Mouse (Mus musculus): ENCODE results near the gene Thsd7b. TPM values are rescaled to one million over a fixed set of nuclear protein-coding genes. Genes with fewer than 3 reads are reported as not detected.
"Not testable (repeated sequence)": the region's sequence is repeated elsewhere in the genome, so short reads cannot be mapped to it uniquely, and the experiment has no call there.

Thsd7b gene
- polyA plus RNA-seq, 1 experiment from 2014 or later: 1.1 TPM

- no peak for ATAC-seq (ENCODE audit: borderline replicate concordance, extremely low read depth, low FRiP score, low TSS enrichment)
- WGBS: 44% methylated on average over 3 of the region's 3 CpGs
- no peaks in the 10 kb centered on the region for H3K27me3 ChIP-seq
Observed at GRCm38 (mm10) chr1:129589366-129590002, 316.4 kb downstream of the Thsd7b start.

GRCm38 (mm10) chr1:129595447-129595846 is 322.3 kb downstream of the Thsd7b start:
- 81% methylated on average over 13 of the region's 13 CpGs for WGBS
- H3K4me2 ChIP-seq: no peak overlapping the region
- H3K4me3 ChIP-seq: no peak overlapping the region

More at GRCm38 (mm10) chr1:129589366-129590002, 316.4 kb downstream of the Thsd7b start:
- H3K9me3 ChIP-seq: no peaks in the 10 kb centered on the region
- H3K4me1 ChIP-seq: peaks cover 5% of the 10 kb centered on the region; the same call in 1 of the 2 replicates
- no peak overlapping the region for H3K9ac ChIP-seq
- no peak overlapping the region for H3K4me3 ChIP-seq
- no peak overlapping the region for H3K27ac ChIP-seq
- no peak overlapping the region for H3K4me2 ChIP-seq
- no peaks in the 10 kb centered on the region for H3K36me3 ChIP-seq

GRCm38 (mm10) chr1:129600933-129601332 is 327.8 kb downstream of the Thsd7b start:
- Histone ChIP-seq H3K4me3 (no peak overlapping the region), H3K4me1 (no peaks in the 10 kb centered on the region), H3K27ac (no peak overlapping the region), H3K9ac (no peak overlapping the region), H3K9me3 (no peaks in the 10 kb centered on the region), H3K36me3 (no peaks in the 10 kb centered on the region), H3K27me3 (no peaks in the 10 kb centered on the region), H3K4me2 (no peak overlapping the region)
- ATAC-seq (ENCODE audit: borderline replicate concordance, extremely low read depth, low FRiP score, low TSS enrichment): no peak

More at GRCm38 (mm10) chr1:129595447-129595846, 322.3 kb downstream of the Thsd7b start:
- Histone ChIP-seq H3K4me1 (no peaks in the 10 kb centered on the region), H3K36me3 (no peaks in the 10 kb centered on the region), H3K27me3 (no peaks in the 10 kb centered on the region), H3K9ac (no peak overlapping the region), H3K9me3 (no peaks in the 10 kb centered on the region), H3K27ac (no peak overlapping the region)
- ATAC-seq (ENCODE audit: borderline replicate concordance, extremely low read depth, low FRiP score, low TSS enrichment): no peak

- Histone ChIP-seq H3K4me3 (no peak overlapping the region), H3K36me3 (no peaks in the 10 kb centered on the region), H3K4me1 (no peaks in the 10 kb centered on the region), H3K27ac (no peak overlapping the region), H3K9ac (no peak overlapping the region), H3K4me2 (no peak overlapping the region), H3K27me3 (no peaks in the 10 kb centered on the region), H3K9me3 (no peaks in the 10 kb centered on the region)
- ATAC-seq (ENCODE audit: borderline replicate concordance, extremely low read depth, low FRiP score, low TSS enrichment): no peak
Observed at GRCm38 (mm10) chr1:129602284-129602683, 329.2 kb downstream of the Thsd7b start.

GRCm38 (mm10) chr1:129608395-129608794 is 335.3 kb downstream of the Thsd7b start:
- Histone ChIP-seq H3K27me3 (no peaks in the 10 kb centered on the region), H3K36me3 (no peaks in the 10 kb centered on the region), H3K4me1 (no peaks in the 10 kb centered on the region), H3K27ac (no peak overlapping the region), H3K4me3 (no peak overlapping the region), H3K4me2 (no peak overlapping the region), H3K9ac (no peak overlapping the region), H3K9me3 (no peaks in the 10 kb centered on the region)
- no peak for ATAC-seq (ENCODE audit: borderline replicate concordance, extremely low read depth, low FRiP score, low TSS enrichment)
- 64% methylated on average over 3 of the region's 3 CpGs for WGBS

- H3K36me3 ChIP-seq: no peaks in the 10 kb centered on the region
- H3K27me3 ChIP-seq: no peaks in the 10 kb centered on the region
- no peaks in the 10 kb centered on the region for H3K4me1 ChIP-seq
- 54% methylated on average over 1 of the region's 1 CpGs for WGBS
- H3K4me2 ChIP-seq: no peak overlapping the region
- no peak for ATAC-seq (ENCODE audit: borderline replicate concordance, extremely low read depth, low FRiP score, low TSS enrichment)
- no peak overlapping the region for H3K9ac ChIP-seq
- H3K9me3 ChIP-seq: no peaks in the 10 kb centered on the region
- no peak overlapping the region for H3K27ac ChIP-seq
- no peak overlapping the region for H3K4me3 ChIP-seq
Observed at GRCm38 (mm10) chr1:129616080-129616479, 343.0 kb downstream of the Thsd7b start.

- WGBS: 69% methylated on average over 7 of the region's 7 CpGs
- Histone ChIP-seq H3K9me3 (no peaks in the 10 kb centered on the region), H3K4me1 (no peaks in the 10 kb centered on the region), H3K36me3 (no peaks in the 10 kb centered on the region), H3K27ac (no peak overlapping the region), H3K9ac (no peak overlapping the region), H3K4me2 (no peak overlapping the region), H3K27me3 (no peaks in the 10 kb centered on the region), H3K4me3 (no peak overlapping the region)
- no peak for ATAC-seq (ENCODE audit: borderline replicate concordance, extremely low read depth, low FRiP score, low TSS enrichment)
Observed at GRCm38 (mm10) chr1:129619440-129620301, 346.6 kb downstream of the Thsd7b start.

- H3K9ac ChIP-seq: no peak overlapping the region
- H3K4me1 ChIP-seq: no peaks in the 10 kb centered on the region
- no peak overlapping the region for H3K27ac ChIP-seq
- no peaks in the 10 kb centered on the region for H3K27me3 ChIP-seq
- no peak overlapping the region for H3K4me3 ChIP-seq
- WGBS: 61% methylated on average over 6 of the region's 6 CpGs
- no peaks in the 10 kb centered on the region for H3K36me3 ChIP-seq
- H3K9me3 ChIP-seq: no peaks in the 10 kb centered on the region
- no peak for ATAC-seq (ENCODE audit: borderline replicate concordance, extremely low read depth, low FRiP score, low TSS enrichment)
- no peak overlapping the region for H3K4me2 ChIP-seq
Observed at GRCm38 (mm10) chr1:129624519-129624918, 351.4 kb downstream of the Thsd7b start.

GRCm38 (mm10) chr1:129635146-129635545 is 362.0 kb downstream of the Thsd7b start:
- Histone ChIP-seq H3K36me3 (no peaks in the 10 kb centered on the region), H3K27me3 (no peaks in the 10 kb centered on the region), H3K4me2 (no peak overlapping the region), H3K9me3 (no peaks in the 10 kb centered on the region), H3K4me1 (no peaks in the 10 kb centered on the region), H3K9ac (no peak overlapping the region), H3K4me3 (no peak overlapping the region), H3K27ac (no peak overlapping the region)
- 71% methylated on average over 4 of the region's 4 CpGs for WGBS
- ATAC-seq (ENCODE audit: borderline replicate concordance, extremely low read depth, low FRiP score, low TSS enrichment): no peak

GRCm38 (mm10) chr1:129644252-129644861 is 371.3 kb downstream of the Thsd7b start:
- no peak overlapping the region for H3K4me3 ChIP-seq
- no peaks in the 10 kb centered on the region for H3K36me3 ChIP-seq
- H3K27ac ChIP-seq: no peak overlapping the region
- ATAC-seq (ENCODE audit: borderline replicate concordance, extremely low read depth, low FRiP score, low TSS enrichment): no peak
- no peak overlapping the region for H3K9ac ChIP-seq
- no peak overlapping the region for H3K4me2 ChIP-seq
- no peaks in the 10 kb centered on the region for H3K4me1 ChIP-seq
- no peaks in the 10 kb centered on the region for H3K9me3 ChIP-seq
- WGBS: 64% methylated on average over 8 of the region's 8 CpGs
- no peaks in the 10 kb centered on the region for H3K27me3 ChIP-seq

- not testable (repeated sequence) for H3K27ac ChIP-seq; ATAC-seq (ENCODE audit: borderline replicate concordance, extremely low read depth, low FRiP score, low TSS enrichment); H3K9ac ChIP-seq; H3K36me3 ChIP-seq; H3K27me3 ChIP-seq; H3K4me3 ChIP-seq; H3K4me2 ChIP-seq; H3K4me1 ChIP-seq; H3K9me3 ChIP-seq
- 76% methylated on average over 6 of the region's 6 CpGs for WGBS
Observed at GRCm38 (mm10) chr1:129651448-129651847, 378.3 kb downstream of the Thsd7b start.

- H3K4me3 ChIP-seq: no peak overlapping the region
- no peak overlapping the region for H3K4me2 ChIP-seq
- H3K4me1 ChIP-seq: no peaks in the 10 kb centered on the region
- H3K9me3 ChIP-seq: no peaks in the 10 kb centered on the region
- no peaks in the 10 kb centered on the region for H3K27me3 ChIP-seq
- ATAC-seq (ENCODE audit: borderline replicate concordance, extremely low read depth, low FRiP score, low TSS enrichment): no peak
- 43% methylated on average over 3 of the region's 3 CpGs for WGBS
- H3K36me3 ChIP-seq: no peaks in the 10 kb centered on the region
- H3K9ac ChIP-seq: no peak overlapping the region
- H3K27ac ChIP-seq: no peak overlapping the region
Observed at GRCm38 (mm10) chr1:129658045-129658444, 384.9 kb downstream of the Thsd7b start.
